Mouse (Mus musculus) limb, embryonic 13.5 days (tissue): ENCODE measurements around the gene Kcnq2. TPM values are rescaled to one million over a fixed set of nuclear protein-coding genes. Genes with fewer than 3 reads are reported as not detected.

Experiments used
- ATAC-seq: fragments of 200-750 bp; cut with Nextera tagmentation; 2 replicates; pipeline ENCODE4 v1.8.0; 2017; ENCODE audit warnings: low read depth, moderate number of reproducible peaks, moderate TSS enrichment; ENCODE audit not compliant: low FRiP score
- H3K27ac ChIP-seq: fragments of 300-500 bp; sonication (generic); 2 replicates; pipeline ENCODE4 v1.5.1; 2015; ENCODE audit warnings: inconsistent platforms, mild to moderate bottlenecking, moderate library complexity
- H3K27me3 ChIP-seq: fragments of 300-500 bp; sonication (generic); 2 replicates; pipeline ENCODE4 v1.6.1; 2015; ENCODE audit warnings: mild to moderate bottlenecking, inconsistent platforms
- H3K36me3 ChIP-seq: fragments of 300-500 bp; sonication (generic); 2 replicates; pipeline ENCODE4 v1.6.1; 2015; ENCODE audit warnings: inconsistent platforms, mild to moderate bottlenecking, moderate library complexity
- H3K4me1 ChIP-seq: fragments of 300-500 bp; sonication (generic); 2 replicates; pipeline ENCODE4 v1.6.1; 2015; ENCODE audit warnings: inconsistent platforms
- H3K4me2 ChIP-seq: fragments of 300-500 bp; sonication (generic); replicated peaks from 2 replicates; pipeline ENCODE4 v1.6.1; 2015; ENCODE audit warnings: inconsistent platforms, mild to moderate bottlenecking, moderate library complexity
- H3K4me3 ChIP-seq: fragments of 300-500 bp; sonication (generic); 2 replicates; pipeline ENCODE4 v1.5.1; 2015; ENCODE audit warnings: moderate library complexity, mild to moderate bottlenecking, inconsistent platforms
- H3K9ac ChIP-seq: fragments of 300-500 bp; sonication (generic); 2 replicates; pipeline ENCODE4 v1.6.1; 2015; ENCODE audit warnings: mild to moderate bottlenecking, inconsistent platforms
- H3K9me3 ChIP-seq: fragments of 300-500 bp; sonication (generic); 2 replicates; pipeline ENCODE4 v1.6.1; 2016; ENCODE audit warnings: inconsistent platforms
- WGBS: fragments of 180-500 bp; shearing (Covaris S2); methylation state at CpG from one replicate; pipeline ENCODE4 v1.1.7; 2015; 5-methylcytosine and 5-hydroxymethylcytosine counted together
- polyA plus RNA-seq: library from polyadenylated mRNA; unstranded; fragments of >200 nt; fragmentation: Nextera tagmentation; extraction: Ambion mirVana; gene quantifications from 2 replicates; pipeline ENCODE4 v1.2.1, GENCODE M21; 2015

Kcnq2 gene
- polyA plus RNA-seq, 1 experiment from 2014 or later, result 0.34 TPM

DNA sequence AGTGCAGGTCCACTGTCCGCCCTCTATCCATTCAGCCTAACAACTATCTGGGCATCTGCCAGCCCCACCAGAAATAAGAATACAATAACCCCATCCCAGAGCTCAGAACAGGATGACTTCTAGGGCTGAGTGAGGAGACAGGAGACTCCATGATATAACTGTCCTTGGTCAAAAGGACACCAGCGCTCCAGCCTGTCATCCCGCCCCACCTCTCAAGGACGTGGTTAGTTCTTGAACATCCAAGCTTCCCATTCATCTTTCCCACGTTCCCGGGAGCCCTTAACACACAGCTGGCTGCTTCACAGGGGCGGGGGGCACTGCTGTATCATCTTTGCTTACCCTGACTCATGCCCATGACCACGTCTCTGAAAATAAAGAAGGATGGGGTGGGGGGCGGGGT is 86.1 kb downstream of the Kcnq2 start:
- H3K9ac ChIP-seq, result no peak overlapping the region
- H3K4me2 ChIP-seq, result no peak overlapping the region
- H3K4me3 ChIP-seq, result no peak overlapping the region
- ATAC-seq, result no peak
- 80% methylated on average over 9 of the region's 9 CpGs for WGBS
- no peaks in the 10 kb centered on the region for H3K36me3 ChIP-seq
- H3K27me3 ChIP-seq, result peaks cover 16% of the 10 kb centered on the region
- H3K4me1 ChIP-seq, result no peaks in the 10 kb centered on the region; the same call in 1 of the 2 replicates
- no peaks in the 10 kb centered on the region for H3K9me3 ChIP-seq
- no peak overlapping the region for H3K27ac ChIP-seq

DNA sequence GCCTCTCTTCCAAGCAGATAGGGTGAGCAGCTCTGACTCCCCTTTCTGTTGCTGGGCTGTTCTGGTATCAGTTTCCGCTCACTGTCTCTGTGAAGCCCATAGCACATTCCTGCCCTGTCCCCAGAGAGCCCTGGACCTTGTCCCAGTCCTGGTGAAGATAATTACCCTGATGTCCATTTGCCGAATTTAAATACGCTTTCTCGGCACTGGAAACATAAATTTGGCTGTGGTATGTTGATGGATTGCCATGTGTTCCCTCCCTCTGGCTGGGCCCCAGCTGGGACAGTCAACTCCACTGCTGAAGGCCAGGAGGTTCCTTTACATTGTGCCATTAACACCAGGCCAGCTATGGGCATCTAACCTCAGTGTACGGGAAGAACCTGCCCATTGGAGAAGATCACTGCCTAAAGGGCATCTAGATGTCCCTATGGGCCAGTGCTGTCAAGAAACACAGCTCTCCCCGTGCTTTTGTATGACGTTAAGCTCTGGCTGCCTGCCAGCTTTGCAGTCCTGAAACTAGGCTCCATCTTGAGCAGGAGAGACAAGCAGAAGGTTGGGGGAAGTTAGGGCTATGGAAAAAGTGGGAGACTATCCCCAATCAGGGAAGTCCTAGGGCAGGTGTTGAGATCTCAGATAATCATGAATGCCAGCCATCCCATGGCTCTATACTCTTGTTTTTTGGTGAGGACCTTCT is 86.7 kb downstream of the Kcnq2 start:
- no peak overlapping the region for H3K27ac ChIP-seq
- H3K4me3 ChIP-seq, result no peak overlapping the region
- H3K36me3 ChIP-seq, result no peaks in the 10 kb centered on the region
- no peaks in the 10 kb centered on the region for H3K9me3 ChIP-seq
- H3K4me1 ChIP-seq, result no peaks in the 10 kb centered on the region; the same call in 1 of the 2 replicates
- ATAC-seq, result no peak
- H3K27me3 ChIP-seq, result peaks cover 16% of the 10 kb centered on the region
- H3K9ac ChIP-seq, result no peak overlapping the region
- no peak overlapping the region for H3K4me2 ChIP-seq
- WGBS, result 61% methylated on average over 7 of the region's 7 CpGs

DNA sequence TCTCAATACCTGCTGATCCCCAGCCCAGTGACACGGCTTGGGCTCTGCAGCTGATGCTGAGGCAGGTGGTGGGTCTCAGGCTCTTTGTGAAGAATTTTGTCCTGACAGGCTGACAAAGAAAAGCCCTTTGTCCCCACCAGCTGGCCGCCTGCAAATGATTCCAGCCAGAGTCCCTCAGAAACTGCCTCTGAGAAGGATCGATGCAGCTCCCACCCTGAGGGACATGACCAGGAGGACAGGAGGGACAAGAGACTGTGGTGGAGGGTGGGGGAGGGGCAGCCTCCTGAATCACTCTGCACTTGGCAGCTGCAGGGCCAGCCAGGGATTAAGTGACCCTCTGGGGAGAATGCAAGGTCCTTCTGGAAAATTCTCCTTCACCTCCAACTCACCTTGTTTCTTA is 91.1 kb downstream of the Kcnq2 start:
- H3K9ac ChIP-seq, result no peak overlapping the region
- H3K4me3 ChIP-seq, result no peak overlapping the region
- H3K9me3 ChIP-seq, result no peaks in the 10 kb centered on the region
- no peak overlapping the region for H3K4me2 ChIP-seq
- H3K4me1 ChIP-seq, result peaks cover 6% of the 10 kb centered on the region
- H3K27me3 ChIP-seq, result peaks cover 37% of the 10 kb centered on the region
- no peaks in the 10 kb centered on the region for H3K36me3 ChIP-seq
- no peak overlapping the region for H3K27ac ChIP-seq
- ATAC-seq, result no peak
- 18% methylated on average over 3 of the region's 3 CpGs for WGBS

GRCm38 (mm10) chr2:181043437-181043836 is 91.7 kb downstream of the Kcnq2 start, which contains the start of gene Chrna4:
Gene Chrna4 (minus strand): TSS chr2:181043546.
- Histone ChIP-seq H3K27ac (no peak within 1 kb of the TSS), H3K4me2 (no peak within 1 kb of the TSS), H3K4me3 (no peak within 1 kb of the TSS), H3K36me3 (no peaks in the 10 kb centered on the region), H3K9me3 (no peaks in the 10 kb centered on the region), H3K4me1 (peaks cover 9% of the 10 kb centered on the region), H3K27me3 (peaks cover 42% of the 10 kb centered on the region), H3K9ac (no peak within 1 kb of the TSS)
- 54% methylated on average over 3 of the region's 3 CpGs for WGBS
- ATAC-seq, result no peak

DNA sequence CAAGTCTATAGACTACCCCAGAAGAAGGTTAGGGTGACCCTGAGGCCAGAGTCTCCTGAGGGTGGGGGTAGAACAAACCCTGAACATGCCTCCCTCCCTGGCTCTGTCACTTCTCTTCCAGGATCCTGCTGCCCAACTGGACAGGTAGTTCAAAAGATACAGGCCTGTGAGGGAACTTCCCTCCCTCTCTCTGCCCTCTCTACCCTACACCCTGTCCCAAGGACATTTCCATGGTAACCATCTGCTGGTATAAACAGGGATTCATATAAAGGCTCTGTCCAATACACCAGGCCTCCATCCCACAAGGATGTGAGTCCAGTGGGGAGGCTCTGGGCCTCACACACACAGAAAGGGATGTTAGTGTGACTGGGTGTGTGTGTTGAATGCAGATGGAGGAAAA is 92.7 kb downstream of the Kcnq2 start:
- Histone ChIP-seq H3K4me1 (peaks cover 12% of the 10 kb centered on the region), H3K9me3 (no peaks in the 10 kb centered on the region), H3K27ac (no peak overlapping the region), H3K27me3 (peaks cover 53% of the 10 kb centered on the region), H3K36me3 (no peaks in the 10 kb centered on the region), H3K4me3 (no peak overlapping the region), H3K4me2 (no peak overlapping the region), H3K9ac (no peak overlapping the region)
- ATAC-seq, result no peak

DNA sequence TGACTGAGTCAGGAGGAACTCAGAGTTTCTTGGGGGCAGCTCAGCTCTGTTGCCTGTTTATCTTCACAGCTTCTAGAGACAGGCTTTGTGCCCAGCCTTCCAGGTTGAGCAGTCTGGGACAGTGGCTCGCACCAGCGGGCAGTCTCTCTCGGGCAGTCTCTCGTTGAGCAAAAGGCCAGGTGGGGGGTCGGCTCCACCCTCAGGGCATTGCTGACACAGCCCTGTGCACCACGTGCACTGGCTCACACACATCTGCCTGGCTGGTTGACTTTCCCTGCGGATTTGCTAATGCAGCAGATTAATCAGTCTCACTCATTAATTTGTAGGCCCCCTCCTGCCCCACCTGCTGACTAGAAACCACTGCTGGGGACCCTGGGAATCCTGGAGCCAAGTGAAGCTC is 93.2 kb downstream of the Kcnq2 start:
- H3K9me3 ChIP-seq, result no peaks in the 10 kb centered on the region
- H3K4me3 ChIP-seq, result no peak overlapping the region
- no peak for ATAC-seq
- H3K27me3 ChIP-seq, result peaks cover 57% of the 10 kb centered on the region
- WGBS, result 4% methylated on average over 7 of the region's 7 CpGs
- H3K4me2 ChIP-seq, result no peak overlapping the region
- H3K36me3 ChIP-seq, result no peaks in the 10 kb centered on the region
- H3K4me1 ChIP-seq, result peaks cover 12% of the 10 kb centered on the region
- H3K9ac ChIP-seq, result no peak overlapping the region
- H3K27ac ChIP-seq, result no peak overlapping the region

DNA sequence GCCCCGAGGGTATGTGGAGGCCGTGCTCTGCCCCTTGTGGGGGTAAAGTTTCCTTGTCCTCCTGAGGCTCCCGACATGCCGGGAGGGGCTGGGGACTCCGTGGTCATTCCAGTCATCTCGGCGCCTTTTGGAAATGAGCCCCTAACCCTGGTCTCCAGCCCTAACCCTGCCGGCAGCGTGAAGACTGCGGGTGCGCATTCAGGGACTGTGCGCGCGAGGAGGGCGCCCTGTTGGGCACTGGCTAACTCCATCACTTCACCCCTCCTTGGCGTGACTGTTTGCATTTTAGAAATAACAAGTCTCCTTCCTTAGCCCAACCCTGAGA is 95.8 kb downstream of the Kcnq2 start:
- Histone ChIP-seq H3K4me2 (peak overlapping the region; percentile 91), H3K27me3 (peaks cover 78% of the 10 kb centered on the region), H3K36me3 (no peaks in the 10 kb centered on the region), H3K27ac (no peak overlapping the region), H3K9ac (peak overlapping the region; percentile 71), H3K4me3 (peak overlapping the region; percentile 66), H3K9me3 (no peaks in the 10 kb centered on the region), H3K4me1 (peaks cover 12% of the 10 kb centered on the region)
- no peak for ATAC-seq
- WGBS, result under 1% methylated on average over 16 of the region's 16 CpGs

DNA sequence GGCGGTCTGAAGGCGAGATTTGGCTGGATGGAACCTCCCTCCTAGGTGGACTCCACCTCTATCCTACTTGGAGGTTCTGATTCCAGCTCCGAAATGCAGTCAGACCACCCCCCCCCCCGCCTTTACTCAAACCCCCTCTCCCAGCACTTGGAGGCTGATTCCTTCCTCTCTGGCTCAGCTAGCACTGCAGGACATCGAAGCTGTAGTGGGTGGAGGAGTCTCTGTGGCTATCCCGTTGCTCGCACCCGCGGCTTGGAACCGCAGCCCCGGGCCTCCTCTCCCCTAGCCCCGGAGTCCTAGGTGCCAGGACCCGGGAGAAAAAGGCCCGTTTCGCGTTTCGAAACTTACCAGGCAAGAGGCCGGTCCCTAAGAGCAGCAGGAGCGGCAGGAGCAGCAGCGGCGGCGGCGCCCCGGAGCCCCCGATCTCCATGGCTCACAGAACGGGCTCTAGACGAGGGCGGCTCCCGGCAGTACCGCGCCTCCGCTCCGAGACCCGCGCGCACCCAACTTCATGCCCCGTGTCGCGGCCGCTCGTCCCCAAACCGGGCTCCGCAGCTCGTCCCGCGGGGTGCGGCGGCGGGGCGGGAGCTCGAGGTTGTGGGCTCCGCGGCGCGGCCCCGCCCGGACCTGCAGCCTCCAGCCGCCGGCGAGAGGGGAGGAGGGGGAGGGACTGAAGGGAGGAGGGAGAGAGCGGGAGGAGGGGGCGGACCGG is 96.3 kb downstream of the Kcnq2 start:
- peak overlapping the region; percentile 66 for H3K4me3 ChIP-seq
- ATAC-seq, result peak; percentile 31
- H3K4me1 ChIP-seq, result peaks cover 12% of the 10 kb centered on the region
- H3K9me3 ChIP-seq, result no peaks in the 10 kb centered on the region
- peak overlapping the region; percentile 91 for H3K4me2 ChIP-seq
- peaks cover 78% of the 10 kb centered on the region for H3K27me3 ChIP-seq
- WGBS, result 1% methylated on average over 62 of the region's 63 CpGs
- H3K27ac ChIP-seq, result no peak overlapping the region
- H3K9ac ChIP-seq, result peak overlapping the region; percentile 71
- no peaks in the 10 kb centered on the region for H3K36me3 ChIP-seq

GRCm38 (mm10) chr2:181036561-181036960 is 98.5 kb downstream of the Kcnq2 start:
- Histone ChIP-seq H3K9me3 (no peaks in the 10 kb centered on the region), H3K36me3 (no peaks in the 10 kb centered on the region), H3K9ac (no peak overlapping the region), H3K4me2 (no peak overlapping the region), H3K27ac (no peak overlapping the region), H3K4me3 (no peak overlapping the region), H3K4me1 (peaks cover 12% of the 10 kb centered on the region), H3K27me3 (peaks cover 77% of the 10 kb centered on the region)
- no peak for ATAC-seq
- 76% methylated on average over 6 of the region's 6 CpGs for WGBS

DNA sequence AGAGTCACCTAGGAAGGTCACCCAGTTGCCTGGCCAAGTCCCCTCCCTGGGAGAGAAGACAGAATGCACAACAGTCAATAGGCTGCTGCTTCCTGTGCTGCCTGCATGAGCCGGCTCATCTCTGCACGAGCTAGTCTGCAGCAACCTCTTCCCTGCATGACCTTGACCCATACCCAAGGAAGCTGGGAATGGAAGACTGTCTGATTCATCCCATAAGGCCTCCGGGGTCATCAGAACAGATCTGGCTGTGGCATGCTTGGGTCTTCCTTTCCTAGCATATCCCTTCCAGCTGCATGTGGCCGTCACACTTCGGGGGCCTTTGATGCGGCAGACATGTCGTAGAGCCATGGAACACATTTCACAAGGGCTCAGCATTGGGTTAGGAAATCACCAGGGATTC is 99.9 kb downstream of the Kcnq2 start:
- H3K4me2 ChIP-seq, result no peak overlapping the region
- no peak overlapping the region for H3K27ac ChIP-seq
- H3K36me3 ChIP-seq, result no peaks in the 10 kb centered on the region
- H3K27me3 ChIP-seq, result peaks cover 63% of the 10 kb centered on the region
- H3K4me3 ChIP-seq, result no peak overlapping the region
- no peak overlapping the region for H3K9ac ChIP-seq
- H3K4me1 ChIP-seq, result peaks cover 12% of the 10 kb centered on the region
- WGBS, result 74% methylated on average over 7 of the region's 7 CpGs
- no peaks in the 10 kb centered on the region for H3K9me3 ChIP-seq
- no peak for ATAC-seq

GRCm38 (mm10) chr2:181033310-181033709 is 101.8 kb downstream of the Kcnq2 start:
- Histone ChIP-seq H3K4me1 (peaks cover 2% of the 10 kb centered on the region; the same call in 1 of the 2 replicates), H3K27me3 (peaks cover 44% of the 10 kb centered on the region), H3K36me3 (no peaks in the 10 kb centered on the region), H3K9ac (no peak overlapping the region), H3K4me2 (no peak overlapping the region), H3K4me3 (no peak overlapping the region), H3K9me3 (no peaks in the 10 kb centered on the region), H3K27ac (no peak overlapping the region)
- ATAC-seq, result no peak
- WGBS, result 77% methylated on average over 6 of the region's 6 CpGs

DNA sequence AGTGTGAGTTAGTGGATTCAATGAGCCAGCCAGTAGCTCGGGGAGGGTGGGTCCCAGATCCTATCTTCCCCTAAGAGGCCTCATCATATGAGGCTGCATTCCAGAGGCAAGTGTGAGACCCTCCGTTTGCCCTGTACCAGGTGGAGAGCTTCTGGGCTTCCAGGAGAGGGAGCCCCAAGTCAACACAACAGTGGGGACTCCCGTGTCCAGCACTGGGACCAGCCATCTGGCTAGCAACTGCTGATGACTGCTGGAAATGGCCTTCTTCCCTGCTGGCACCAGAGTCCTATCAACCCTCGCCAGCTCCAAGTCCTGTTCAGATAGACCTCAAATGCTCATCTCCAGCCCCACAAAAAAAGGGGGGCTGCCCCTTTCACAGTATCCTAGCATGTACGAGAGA is 102.7 kb downstream of the Kcnq2 start:
- H3K27me3 ChIP-seq, result peaks cover 35% of the 10 kb centered on the region
- no peak overlapping the region for H3K4me3 ChIP-seq
- H3K9ac ChIP-seq, result no peak overlapping the region
- no peak overlapping the region for H3K4me2 ChIP-seq
- H3K27ac ChIP-seq, result no peak overlapping the region
- ATAC-seq, result no peak
- WGBS, result 41% methylated on average over 5 of the region's 5 CpGs
- no peaks in the 10 kb centered on the region for H3K4me1 ChIP-seq
- H3K9me3 ChIP-seq, result no peaks in the 10 kb centered on the region
- no peaks in the 10 kb centered on the region for H3K36me3 ChIP-seq
